Mouse (Mus musculus): ENCODE measurements around the gene Tnks2. TPM values are rescaled to one million over a fixed set of nuclear protein-coding genes. Genes with fewer than 3 reads are reported as not detected.
A peak's percentile ranks its signal among the peaks of the same experiment; 100 is the strongest.
"Not testable (repeated sequence)": the region's sequence is repeated elsewhere in the genome, so short reads cannot be mapped to it uniquely, and the experiment has no call there.

Tnks2 gene
- polyA plus RNA-seq, 1 experiment from 2014 or later = 27.9 TPM

- Histone ChIP-seq H3K9me3 (replicated peaks) (0 out of 2 replicates have a peak, but pooled peaks cover 4% of the 10 kb centered on the region), H3K4me1 (replicated peaks) (no peaks in the 10 kb centered on the region), H3K9ac (no peak overlapping the region), H3K4me2 (no peak overlapping the region), H3K27me3 (no peaks in the 10 kb centered on the region), H3K36me3 (no peaks in the 10 kb centered on the region), H3K27ac (no peak overlapping the region), H3K4me3 (no peak overlapping the region)
- 62% methylated on average over 2 of the region's 2 CpGs for WGBS
- no peak for ATAC-seq (replicated peaks; ENCODE audit: insufficient number of reproducible peaks, insufficient read depth, low FRiP score, low read depth)
Measured at GRCm38 (mm10) chr19:36806842-36807241, 27.2 kb upstream of the Tnks2 start.

GRCm38 (mm10) chr19:36808426-36809105 is 25.5 kb upstream of the Tnks2 start:
- no peaks in the 10 kb centered on the region for H3K27me3 ChIP-seq
- H3K27ac ChIP-seq = no peak overlapping the region
- peak overlapping the region; percentile 17; the same call in 1 of the 2 replicates for H3K4me2 ChIP-seq
- no peak for ATAC-seq (replicated peaks; ENCODE audit: insufficient number of reproducible peaks, insufficient read depth, low FRiP score, low read depth)
- 56% methylated on average over 21 of the region's 21 CpGs for WGBS
- no peak overlapping the region for H3K9ac ChIP-seq
- H3K9me3 ChIP-seq (replicated peaks) = no peaks in the 10 kb centered on the region
- no peak overlapping the region for H3K4me3 ChIP-seq
- no peaks in the 10 kb centered on the region for H3K4me1 ChIP-seq (replicated peaks)
- no peaks in the 10 kb centered on the region for H3K36me3 ChIP-seq

- H3K4me1 ChIP-seq (replicated peaks) = no peaks in the 10 kb centered on the region
- WGBS = 46% methylated on average over 12 of the region's 12 CpGs
- H3K9ac ChIP-seq = no peak overlapping the region
- H3K36me3 ChIP-seq = no peaks in the 10 kb centered on the region
- no peak overlapping the region for H3K4me3 ChIP-seq
- H3K27ac ChIP-seq = no peak overlapping the region
- ATAC-seq (replicated peaks; ENCODE audit: insufficient number of reproducible peaks, insufficient read depth, low FRiP score, low read depth) = no peak
- no peak overlapping the region for H3K4me2 ChIP-seq
- no peaks in the 10 kb centered on the region for H3K27me3 ChIP-seq
- no peaks in the 10 kb centered on the region for H3K9me3 ChIP-seq (replicated peaks)
Measured at GRCm38 (mm10) chr19:36809476-36810168, 24.4 kb upstream of the Tnks2 start.

- ATAC-seq (replicated peaks; ENCODE audit: insufficient number of reproducible peaks, insufficient read depth, low FRiP score, low read depth) = no peak
- Histone ChIP-seq H3K27ac (no peak overlapping the region), H3K4me1 (replicated peaks) (peaks cover 9% of the 10 kb centered on the region; the same call in 1 of the 2 replicates), H3K27me3 (no peaks in the 10 kb centered on the region), H3K9me3 (replicated peaks) (no peaks in the 10 kb centered on the region), H3K4me2 (no peak overlapping the region), H3K36me3 (no peaks in the 10 kb centered on the region), H3K4me3 (no peak overlapping the region), H3K9ac (no peak overlapping the region)
- 46% methylated on average over 8 of the region's 8 CpGs for WGBS
Measured at GRCm38 (mm10) chr19:36812011-36812410, 22.0 kb upstream of the Tnks2 start.

- Histone ChIP-seq H3K4me3 (peak overlapping the region; percentile 39), H3K4me2 (peak overlapping the region; percentile 66), H3K36me3 (no peaks in the 10 kb centered on the region), H3K9ac (0 out of 2 replicates have a peak overlapping the region, but pooled peaks have one; percentile 33), H3K9me3 (replicated peaks) (no peaks in the 10 kb centered on the region), H3K27me3 (no peaks in the 10 kb centered on the region), H3K4me1 (replicated peaks) (peaks cover 20% of the 10 kb centered on the region), H3K27ac (no peak overlapping the region)
- ATAC-seq (replicated peaks; ENCODE audit: insufficient number of reproducible peaks, insufficient read depth, low FRiP score, low read depth) = peak; percentile 58
- 13% methylated on average over 32 of the region's 32 CpGs for WGBS
Measured at GRCm38 (mm10) chr19:36815396-36816271, 18.4 kb upstream of the Tnks2 start.

GRCm38 (mm10) chr19:36818141-36818885 is 15.7 kb upstream of the Tnks2 start:
- peak overlapping the region; percentile 56 for H3K4me3 ChIP-seq
- WGBS = 5% methylated on average over 22 of the region's 22 CpGs
- peak; percentile 41 for ATAC-seq (replicated peaks; ENCODE audit: insufficient number of reproducible peaks, insufficient read depth, low FRiP score, low read depth)
- H3K4me1 ChIP-seq (replicated peaks) = peaks cover 20% of the 10 kb centered on the region
- H3K36me3 ChIP-seq = no peaks in the 10 kb centered on the region
- H3K9me3 ChIP-seq (replicated peaks) = no peaks in the 10 kb centered on the region
- H3K4me2 ChIP-seq = peak overlapping the region; percentile 78
- H3K27ac ChIP-seq = peak overlapping the region; percentile 75
- H3K9ac ChIP-seq = peak overlapping the region; percentile 56
- no peaks in the 10 kb centered on the region for H3K27me3 ChIP-seq

- Histone ChIP-seq H3K27ac (peak overlapping the region; percentile 35; the same call in 1 of the 2 replicates), H3K4me2 (no peak overlapping the region), H3K9me3 (replicated peaks) (no peaks in the 10 kb centered on the region), H3K4me3 (no peak overlapping the region), H3K4me1 (replicated peaks) (peaks cover 20% of the 10 kb centered on the region), H3K36me3 (no peaks in the 10 kb centered on the region), H3K27me3 (no peaks in the 10 kb centered on the region), H3K9ac (no peak overlapping the region)
- ATAC-seq (replicated peaks; ENCODE audit: insufficient number of reproducible peaks, insufficient read depth, low FRiP score, low read depth) = no peak
- 68% methylated on average over 6 of the region's 6 CpGs for WGBS
Measured at GRCm38 (mm10) chr19:36819199-36819598, 14.8 kb upstream of the Tnks2 start.

- Histone ChIP-seq H3K27me3 (no peaks in the 10 kb centered on the region), H3K9ac (no peak overlapping the region), H3K36me3 (no peaks in the 10 kb centered on the region), H3K27ac (no peak overlapping the region), H3K4me3 (no peak overlapping the region), H3K4me1 (replicated peaks) (peaks cover 17% of the 10 kb centered on the region), H3K4me2 (no peak overlapping the region), H3K9me3 (replicated peaks) (no peaks in the 10 kb centered on the region)
- ATAC-seq (replicated peaks; ENCODE audit: insufficient number of reproducible peaks, insufficient read depth, low FRiP score, low read depth) = no peak
- 72% methylated on average over 4 of the region's 4 CpGs for WGBS
Measured at GRCm38 (mm10) chr19:36820469-36820868, 13.6 kb upstream of the Tnks2 start.

GRCm38 (mm10) chr19:36821301-36821700 is 12.7 kb upstream of the Tnks2 start:
- not testable (repeated sequence) for H3K9ac ChIP-seq; H3K9me3 ChIP-seq (replicated peaks); H3K4me2 ChIP-seq; H3K4me3 ChIP-seq; H3K27me3 ChIP-seq; ATAC-seq (replicated peaks; ENCODE audit: insufficient number of reproducible peaks, insufficient read depth, low FRiP score, low read depth); H3K27ac ChIP-seq; H3K36me3 ChIP-seq
- peaks cover 13% of the 10 kb centered on the region for H3K4me1 ChIP-seq (replicated peaks)
- WGBS = 74% methylated on average over 6 of the region's 6 CpGs

GRCm38 (mm10) chr19:36822701-36823100 is 11.3 kb upstream of the Tnks2 start:
- H3K9me3 ChIP-seq (replicated peaks) = no peaks in the 10 kb centered on the region
- 96% methylated on average over 4 of the region's 4 CpGs for WGBS
- no peaks in the 10 kb centered on the region for H3K27me3 ChIP-seq
- no peak overlapping the region for H3K27ac ChIP-seq
- H3K4me1 ChIP-seq (replicated peaks) = peaks cover 11% of the 10 kb centered on the region
- no peak overlapping the region for H3K9ac ChIP-seq
- H3K36me3 ChIP-seq = no peaks in the 10 kb centered on the region
- ATAC-seq (replicated peaks; ENCODE audit: insufficient number of reproducible peaks, insufficient read depth, low FRiP score, low read depth) = no peak
- no peak overlapping the region for H3K4me3 ChIP-seq
- H3K4me2 ChIP-seq = no peak overlapping the region

All from heart, embryonic 15.5 days (tissue).